ENCODE assay signal across 16 mouse cellular contexts in genomic region chr14:54232143-54232542, GRCm38 (mm10). TPM values are rescaled to one million over a fixed set of nuclear protein-coding genes. Genes with fewer than 3 reads are reported as not detected.
DNase-seq lines count a peak whose midpoint lies in the region; ATAC-seq lines count a peak whose summit lies in the region.
"Had no signal": no experiment of that assay in that cellular context is flagged by ENCODE, and none has a peak within 500 bp of the region (broad histone marks: within the 10 kb centered on the region; RNA-seq: fewer than 3 reads in every experiment).

No protein-coding gene starts in this region.

- no peak for ATAC-seq in heart, embryonic 13.5 days (ENCODE audit: extremely low read depth, insufficient number of reproducible peaks, low FRiP score, low TSS enrichment)
- no peak for ATAC-seq in lung, embryonic 16.5 days (ENCODE audit: low read depth)
- ATAC-seq in midbrain, embryonic 13.5 days: peak; percentile 32; the same call in 1 of the 2 replicates

- H3K4me1 ChIP-seq in heart, embryonic 13.5 days: peaks cover 65% of the 10 kb centered on the region
- peaks cover 37% of the 10 kb centered on the region for H3K4me1 ChIP-seq in lung, embryonic 16.5 days (replicated peaks; ENCODE audit: control insufficient read depth, insufficient read depth, low read length)
- peaks cover 42% of the 10 kb centered on the region for H3K4me1 ChIP-seq in midbrain, embryonic 13.5 days (replicated peaks)

- H3K9me3 ChIP-seq in heart, embryonic 13.5 days: no peaks in the 10 kb centered on the region
- H3K9me3 ChIP-seq in lung, embryonic 16.5 days (ENCODE audit: control insufficient read depth, low read length): no peaks in the 10 kb centered on the region
- H3K9me3 ChIP-seq in midbrain, embryonic 13.5 days: no peaks in the 10 kb centered on the region
- H3K9me3 ChIP-seq: embryonic facial prominence, embryonic 15.5 days had no signal

- H3K4me2 ChIP-seq in heart, embryonic 13.5 days: no peak overlapping the region
- 0 out of 2 replicates have a peak overlapping the region, but pooled peaks have one; percentile 20 for H3K4me2 ChIP-seq in lung, embryonic 16.5 days (ENCODE audit: low read depth, low read length)
- H3K4me2 ChIP-seq in midbrain, embryonic 13.5 days (replicated peaks): no peak overlapping the region

- H3K27ac ChIP-seq in heart, embryonic 13.5 days (replicated peaks): no peak overlapping the region
- no peak overlapping the region for H3K27ac ChIP-seq in lung, embryonic 16.5 days (ENCODE audit: low read length)
- peak overlapping the region; percentile 58 for H3K27ac ChIP-seq in midbrain, embryonic 13.5 days
- H3K27ac ChIP-seq: liver, embryonic 14.5 days had no signal

- peaks cover 17% of the 10 kb centered on the region for H3K36me3 ChIP-seq in heart, embryonic 13.5 days
- H3K36me3 ChIP-seq in lung, embryonic 16.5 days (ENCODE audit: control insufficient read depth, insufficient read depth, low read length): peaks cover 11% of the 10 kb centered on the region
- H3K36me3 ChIP-seq in midbrain, embryonic 13.5 days: peaks cover 14% of the 10 kb centered on the region

- peak overlapping the region; percentile 51; the same call in 1 of the 2 replicates for H3K9ac ChIP-seq in heart, embryonic 13.5 days
- no peak overlapping the region for H3K9ac ChIP-seq in lung, embryonic 16.5 days (ENCODE audit: low read length)
- no peak overlapping the region for H3K9ac ChIP-seq in midbrain, embryonic 13.5 days (replicated peaks)
- H3K9ac ChIP-seq: embryonic facial prominence, embryonic 15.5 days; liver, embryonic 14.5 days had no signal

- WGBS in heart, embryonic 13.5 days: 48% methylated on average over 9 of the region's 9 CpGs
- 33% methylated on average over 9 of the region's 9 CpGs for WGBS in lung, embryonic 16.5 days
- WGBS in midbrain, embryonic 13.5 days: 57% methylated on average over 9 of the region's 9 CpGs

- no peak for DNase-seq in heart, postnatal 25 days (ENCODE audit: low spot score)
- DNase-seq in lung, postnatal 4 days: no peak
- DNase-seq in MN1 (ENCODE audit: low spot score): peak; percentile 45
- no peak for DNase-seq in gastrocnemius, adult 18-20 months (ENCODE audit: low spot score)
- no peak for DNase-seq in layer of hippocampus, postnatal 14 days (ENCODE audit: low spot score in 2 of 2)
- DNase-seq: cerebellum, postnatal 10 days; heart, adult 2 months had no signal

- H3K27me3 ChIP-seq in heart, embryonic 13.5 days (replicated peaks): no peaks in the 10 kb centered on the region
- no peaks in the 10 kb centered on the region for H3K27me3 ChIP-seq in lung, embryonic 16.5 days (ENCODE audit: control insufficient read depth, insufficient read depth, low read depth, low read length)
- H3K27me3 ChIP-seq in midbrain, embryonic 13.5 days: no peaks in the 10 kb centered on the region; the same call in 1 of the 2 replicates
- H3K27me3 ChIP-seq: embryonic facial prominence, embryonic 15.5 days had no signal

- H3K4me3 ChIP-seq in heart, embryonic 13.5 days: no peak overlapping the region
- H3K4me3 ChIP-seq in lung, embryonic 16.5 days (ENCODE audit: low read length): no peak overlapping the region
- no peak overlapping the region for H3K4me3 ChIP-seq in midbrain, embryonic 13.5 days (replicated peaks)
- H3K4me3 ChIP-seq: embryonic facial prominence, embryonic 15.5 days; heart, adult 2 months; myocyte had no signal

- intact Hi-C loops in heart, postnatal 25 days (cut with DNase I): no loop called here

RNA-seq across cellular contexts. Expression of gene Dad1, which starts 21.8 kb away (rescaled TPM):
- polyA plus RNA-seq in heart, embryonic 13.5 days (2015; fragmentation: Nextera tagmentation; extraction: Ambion mirVana): 391 and 412 TPM in 2 replicates
- total RNA-seq in heart, postnatal 25 days (2021): 100 to 1,000 TPM; 103 to 112 TPM
- 430 and 439 TPM in 2 replicates for polyA plus RNA-seq in lung, embryonic 16.5 days (2015; fragmentation: Nextera tagmentation; extraction: Ambion mirVana)
- polyA plus RNA-seq in midbrain, embryonic 13.5 days (2015; fragmentation: Nextera tagmentation; extraction: Ambion mirVana): 289 and 300 TPM in 2 replicates
- total RNA-seq in gastrocnemius, adult 18-20 months (2021): 10 to 100 TPM; 66.6 to 77.4 TPM
- total RNA-seq in layer of hippocampus, postnatal 14 days (2021): 100 to 1,000 TPM; 123 to 124 TPM

RNA-seq across cellular contexts. Expression of gene Abhd4, which starts 21.8 kb away (rescaled TPM):
- polyA plus RNA-seq in heart, embryonic 13.5 days (2015; fragmentation: Nextera tagmentation; extraction: Ambion mirVana): 85.8 and 87.0 TPM in 2 replicates
- total RNA-seq in heart, postnatal 25 days (2021): 10 to 100 TPM; 44.6 to 44.8 TPM
- 61.5 and 67.0 TPM in 2 replicates for polyA plus RNA-seq in lung, embryonic 16.5 days (2015; fragmentation: Nextera tagmentation; extraction: Ambion mirVana)
- polyA plus RNA-seq in midbrain, embryonic 13.5 days (2015; fragmentation: Nextera tagmentation; extraction: Ambion mirVana): 38.2 and 43.7 TPM in 2 replicates
- total RNA-seq in gastrocnemius, adult 18-20 months (2021): 10 to 100 TPM; 19.4 to 19.5 TPM
- 10 to 100 TPM; 56.1 to 58.9 TPM for total RNA-seq in layer of hippocampus, postnatal 14 days (2021)

RNA-seq across cellular contexts. Expression of gene Olfr49, which starts 52.6 kb away (rescaled TPM):
- not detected in 2 replicates for polyA plus RNA-seq in heart, embryonic 13.5 days (2015; fragmentation: Nextera tagmentation; extraction: Ambion mirVana)
- total RNA-seq in heart, postnatal 25 days (2021): not detected
- not detected in 2 replicates for polyA plus RNA-seq in lung, embryonic 16.5 days (2015; fragmentation: Nextera tagmentation; extraction: Ambion mirVana)
- polyA plus RNA-seq in midbrain, embryonic 13.5 days (2015; fragmentation: Nextera tagmentation; extraction: Ambion mirVana): not detected in 2 replicates
- total RNA-seq in gastrocnemius, adult 18-20 months (2021): not detected
- total RNA-seq in layer of hippocampus, postnatal 14 days (2021): not detected
- total RNA-seq: heart, adult 2 months; left cerebral cortex, adult 8-10 months had no signal
- polyA plus RNA-seq: C2C12; heart, adult 2 months; kidney, embryonic 14.5 days; liver, embryonic 14.5 days; myocyte had no signal
